Mouse (Mus musculus) ES-Bruce4 (cell line): ENCODE measurements at regions not wholly inside any gene's neighbourhood (a gene's known extent, or its start where the extent isn't known, plus 50 kb on each side); places are given as distances from the start of the nearest gene placed in this dataset.
"Not testable (repeated sequence)": the region's sequence is repeated elsewhere in the genome, so short reads cannot be mapped to it uniquely, and the experiment has no call there.

Experiments
- H3K27ac ChIP-seq: 2 replicates; pipeline ENCODE4 v1.5.1; 2012; ENCODE audit warnings: low read length, inconsistent platforms; ENCODE audit not compliant: insufficient read depth
- H3K27me3 ChIP-seq: 2 replicates; pipeline ENCODE4 v1.6.1; 2012; ENCODE audit warnings: mild to moderate bottlenecking, low read length, inconsistent platforms; ENCODE audit not compliant: control insufficient read depth, poor library complexity, insufficient read depth, severe bottlenecking
- H3K36me3 ChIP-seq: 2 replicates; pipeline ENCODE4 v1.6.1; 2012; ENCODE audit warnings: inconsistent platforms, mild to moderate bottlenecking, low read length, moderate library complexity; ENCODE audit not compliant: control insufficient read depth, poor library complexity, insufficient read depth, severe bottlenecking
- H3K4me1 ChIP-seq: one replicate; pipeline ENCODE4 v1.8.1; 2011; ENCODE audit warnings: low read length; ENCODE audit not compliant: control insufficient read depth, insufficient read depth
- H3K4me3 ChIP-seq: 2 replicates; pipeline ENCODE4 v1.5.1; 2011; ENCODE audit warnings: low read depth, mild to moderate bottlenecking, low read length
- H3K9ac ChIP-seq: 2 replicates; pipeline ENCODE4 v1.6.1; 2012; ENCODE audit warnings: low read depth, mild to moderate bottlenecking, inconsistent platforms; ENCODE audit not compliant: poor library complexity, severe bottlenecking
- H3K9me3 ChIP-seq: replicated peaks from 2 replicates; pipeline ENCODE4 v1.6.1; 2012; ENCODE audit warnings: mild to moderate bottlenecking, low read length, inconsistent platforms; ENCODE audit not compliant: control insufficient read depth, poor library complexity, insufficient read depth, severe bottlenecking
- CTCF ChIP-seq: IDR thresholded peaks from one replicate; pipeline ENCODE4 v1.8.1; 2011; ENCODE audit warnings: low read depth, low read length
- EP300 ChIP-seq: IDR thresholded peaks from 2 replicates; pipeline ENCODE4 v1.6.1; 2011; ENCODE audit warnings: low read depth, low read length; ENCODE audit not compliant: insufficient read depth
- POLR2A ChIP-seq: IDR thresholded peaks from one replicate; pipeline ENCODE4 v1.8.1; 2011; ENCODE audit warnings: low read length; ENCODE audit not compliant: insufficient read depth

DNA sequence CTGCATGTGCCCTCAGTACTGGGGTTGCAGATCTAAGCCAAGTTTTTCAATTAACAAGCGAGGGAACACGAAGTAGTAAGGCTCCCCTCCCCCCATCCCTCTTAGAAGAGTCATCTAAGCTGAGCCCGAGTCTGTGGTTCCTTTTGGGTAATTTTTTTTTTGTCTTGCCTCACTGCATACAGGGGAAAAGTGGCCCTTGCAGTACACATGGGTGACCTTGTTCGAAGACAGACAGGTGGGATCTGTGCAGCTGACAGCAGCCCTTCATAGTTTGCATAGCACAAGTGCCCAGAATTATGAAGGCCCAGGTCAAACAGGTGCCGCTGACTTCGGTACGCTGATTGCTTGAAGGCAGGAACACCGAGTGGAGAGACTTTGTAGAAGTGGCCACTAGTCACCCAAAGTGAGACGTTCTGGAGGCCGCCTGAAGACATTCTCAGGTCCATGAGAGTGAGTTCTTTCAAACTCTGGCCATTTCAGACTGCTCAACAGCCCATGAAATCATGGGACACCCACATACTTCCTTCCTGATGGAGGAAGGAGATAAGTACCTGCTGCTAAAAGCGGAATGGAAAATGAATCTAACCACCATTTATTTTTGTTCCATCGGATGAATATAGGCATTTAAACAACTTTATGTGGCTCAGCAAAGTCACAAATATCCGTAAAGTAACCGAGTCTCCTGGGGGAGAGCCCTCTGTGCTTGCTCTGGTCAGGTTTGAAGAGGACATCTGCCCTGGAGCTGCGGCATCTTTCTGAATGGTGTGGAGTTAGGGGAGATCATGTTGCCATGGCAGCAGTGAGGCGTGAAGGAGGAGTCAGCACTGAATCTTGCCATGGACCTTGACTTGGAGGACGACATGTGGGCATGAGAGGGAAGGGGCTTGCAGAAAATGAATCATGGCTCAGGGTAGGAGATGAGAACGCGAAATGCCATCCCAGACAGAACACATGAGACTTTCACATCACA, 79.8 kb upstream of the Rpl34 start:
- Histone ChIP-seq H3K4me3 (no peak overlapping the region), H3K36me3 (no peaks in the 10 kb centered on the region), H3K9ac (no peak overlapping the region), H3K27ac (no peak overlapping the region), H3K27me3 (no peaks in the 10 kb centered on the region), H3K4me1 (no peaks in the 10 kb centered on the region), H3K9me3 (no peaks in the 10 kb centered on the region)
- TF ChIP-seq POLR2A (no peak), CTCF (no peak), EP300 (no peak)

DNA sequence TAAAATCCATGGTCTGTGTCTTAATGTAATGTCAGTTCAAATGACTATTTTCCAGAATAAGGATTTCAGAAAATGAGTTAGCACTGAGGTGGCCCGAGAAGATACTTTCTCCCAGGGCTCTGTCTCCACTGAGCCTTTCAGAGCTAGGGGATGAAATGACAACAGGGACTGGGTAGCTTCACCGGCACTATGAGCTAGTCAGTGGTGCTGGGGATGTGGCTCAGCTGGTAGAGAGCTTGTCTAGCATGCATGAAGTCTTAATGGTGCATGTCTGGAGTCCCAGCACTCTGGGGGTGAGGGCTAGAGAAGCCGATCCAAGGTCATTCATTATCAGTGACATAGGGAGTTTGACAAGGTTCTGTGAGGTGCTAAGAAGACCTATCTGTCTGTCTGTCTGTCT, 75.1 kb upstream of the Rpl34 start:
- Histone ChIP-seq H3K4me3 (no peak overlapping the region), H3K27me3 (no peaks in the 10 kb centered on the region), H3K36me3 (no peaks in the 10 kb centered on the region), H3K27ac (no peak overlapping the region), H3K4me1 (no peaks in the 10 kb centered on the region), H3K9ac (no peak overlapping the region), H3K9me3 (no peaks in the 10 kb centered on the region)
- TF ChIP-seq EP300 (no peak), CTCF (no peak), POLR2A (no peak)

DNA sequence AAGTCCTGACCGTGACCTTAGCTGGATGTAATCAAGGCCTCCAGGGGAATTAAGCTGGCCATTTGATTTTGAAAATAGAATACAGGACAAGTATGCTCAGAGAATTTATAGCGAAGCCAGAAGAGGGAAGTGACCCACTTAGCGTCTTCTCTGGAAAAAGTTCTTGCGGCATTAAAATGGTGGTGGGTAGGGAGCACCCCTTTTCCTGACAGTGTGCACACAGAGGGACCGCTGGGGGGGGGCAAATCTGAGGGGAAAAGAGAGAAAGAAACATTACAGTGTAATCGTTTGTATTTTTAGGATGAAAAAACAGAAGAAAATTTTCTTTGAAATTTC, 74.1 kb upstream of the Rpl34 start:
- no peaks in the 10 kb centered on the region for H3K9me3 ChIP-seq
- H3K27ac ChIP-seq = no peak overlapping the region
- H3K4me1 ChIP-seq = no peaks in the 10 kb centered on the region
- H3K4me3 ChIP-seq = no peak overlapping the region
- H3K9ac ChIP-seq = no peak overlapping the region
- no peaks in the 10 kb centered on the region for H3K36me3 ChIP-seq
- no peaks in the 10 kb centered on the region for H3K27me3 ChIP-seq
- TF ChIP-seq EP300 (no peak), POLR2A (no peak), CTCF (no peak)

DNA sequence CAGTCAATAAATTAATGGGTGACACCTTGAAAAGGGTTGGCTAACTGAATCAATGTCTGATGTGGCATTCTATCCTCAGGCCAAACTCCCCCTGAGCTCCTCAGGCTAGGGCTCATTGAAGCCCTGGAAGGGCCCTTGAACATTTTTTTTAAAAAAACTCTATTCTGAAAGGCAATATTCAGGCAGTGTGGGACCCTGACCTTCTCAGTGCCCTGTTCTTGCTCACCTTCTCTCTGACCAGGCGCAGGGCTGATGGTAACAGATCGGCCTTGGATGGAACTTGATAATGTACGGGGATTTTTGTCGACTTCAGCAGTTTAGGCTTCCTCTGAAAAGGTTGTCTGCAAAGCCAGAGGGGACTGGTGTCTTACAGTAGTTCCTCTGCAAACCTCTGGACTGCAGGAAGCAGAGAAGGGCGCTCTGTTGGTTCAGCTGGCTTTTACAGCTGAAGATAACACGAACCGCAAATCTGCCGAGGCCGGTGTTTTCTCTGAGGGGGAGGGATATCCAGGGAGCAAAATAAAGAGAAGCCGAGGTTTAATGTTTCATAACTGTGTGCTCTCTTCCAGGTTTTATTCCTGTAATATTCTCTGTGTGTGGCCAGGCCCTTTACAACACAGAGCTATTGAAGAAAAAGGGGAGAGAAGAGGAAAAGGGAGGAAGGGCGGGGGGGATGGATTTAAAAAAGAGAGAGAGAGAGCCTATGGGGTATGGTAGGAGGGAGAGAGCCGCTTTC, 73.6 kb upstream of the Rpl34 start:
- Histone ChIP-seq H3K9ac (no peak overlapping the region), H3K36me3 (no peaks in the 10 kb centered on the region), H3K4me3 (no peak overlapping the region), H3K27me3 (no peaks in the 10 kb centered on the region), H3K27ac (no peak overlapping the region), H3K9me3 (no peaks in the 10 kb centered on the region), H3K4me1 (no peaks in the 10 kb centered on the region)
- TF ChIP-seq POLR2A (no peak), EP300 (no peak), CTCF (no peak)

DNA sequence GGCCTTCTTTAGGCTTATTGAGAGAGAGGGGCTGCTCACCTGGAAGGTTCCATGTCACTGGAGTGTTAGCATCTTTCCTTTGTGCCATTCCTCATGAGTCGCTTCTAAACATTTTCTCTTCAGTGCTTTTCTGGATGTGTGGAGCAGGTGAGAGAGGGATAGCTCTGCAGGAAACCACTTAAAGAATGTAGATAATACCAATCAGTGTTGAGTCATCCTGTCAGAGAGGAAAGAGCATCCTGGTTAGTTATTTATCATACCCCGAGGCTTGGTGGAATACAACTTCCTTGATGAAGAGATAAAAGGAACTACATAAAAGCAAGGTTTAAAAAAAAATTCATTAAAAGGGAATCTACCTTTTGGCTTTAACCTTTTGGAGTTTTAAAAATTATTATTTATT, 69.8 kb upstream of the Rpl34 start:
- no peak overlapping the region for H3K27ac ChIP-seq
- no peaks in the 10 kb centered on the region for H3K4me1 ChIP-seq
- no peaks in the 10 kb centered on the region for H3K36me3 ChIP-seq
- H3K9ac ChIP-seq = no peak overlapping the region
- no peaks in the 10 kb centered on the region for H3K27me3 ChIP-seq
- H3K9me3 ChIP-seq = no peaks in the 10 kb centered on the region
- no peak overlapping the region for H3K4me3 ChIP-seq
- TF ChIP-seq POLR2A (no peak), EP300 (no peak)

DNA sequence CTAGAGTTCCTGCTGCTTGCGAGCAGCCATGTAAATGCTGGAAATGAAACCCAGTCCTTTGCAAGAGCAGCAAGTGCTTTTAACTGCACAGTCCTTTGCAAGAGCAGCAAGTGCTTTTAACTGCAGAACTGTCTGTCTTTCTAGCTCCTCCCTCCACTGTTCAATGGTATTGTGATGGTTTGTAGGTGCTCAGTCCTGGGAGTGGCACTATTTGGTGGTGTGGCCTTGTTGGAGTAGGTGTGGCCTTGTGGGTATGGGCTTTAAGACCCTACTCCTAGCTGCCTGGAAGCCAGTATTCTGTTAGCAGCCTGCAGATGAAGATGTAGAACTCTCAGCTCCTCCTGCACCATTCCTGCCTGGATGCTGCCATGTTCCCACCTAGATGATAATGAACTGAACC, 67.8 kb upstream of the Rpl34 start:
- H3K4me3 ChIP-seq, H3K36me3 ChIP-seq, H3K9me3 ChIP-seq: not testable (repeated sequence)

More for the DNA sequence above, 67.8 kb upstream of the Rpl34 start:
- H3K27ac ChIP-seq, H3K27me3 ChIP-seq, H3K4me1 ChIP-seq, H3K9ac ChIP-seq: not testable (repeated sequence)
